Mouse (Mus musculus): ENCODE data around the gene Ly86.

GRCm38 (mm10) chr13:37465710-37466109 lies 120.7 kb downstream of the Ly86 start:
- no peak for TF ChIP-seq CTCF (IDR thresholded peaks at IDR 0.05; ENCODE audit: low read depth)
- no peak for TF ChIP-seq EP300 (IDR thresholded peaks at IDR 0.05; ENCODE audit: low read depth)
